Mouse (Mus musculus) brain, adult 10 weeks (tissue): Measurements from ENCODE around the gene Gm3727. TPM values are rescaled to one million over a fixed set of nuclear protein-coding genes. Genes with fewer than 3 reads are reported as not detected.

ENCODE experiments used
- polyA plus RNA-seq: library from polyadenylated mRNA; stranded (reverse); fragments of 350-450 nt; fragmentation: Illumina TruSeq; extraction: RNeasy Lipid Tissue Mini Kit (QIAGEN cat#74804); gene quantifications from one replicate; pipeline ENCODE4 v1.2.3, GENCODE M21; 2015; ENCODE audit warnings: low read depth, low replicate concordance

Gm3727 gene
- polyA plus RNA-seq: not detected

DNA sequence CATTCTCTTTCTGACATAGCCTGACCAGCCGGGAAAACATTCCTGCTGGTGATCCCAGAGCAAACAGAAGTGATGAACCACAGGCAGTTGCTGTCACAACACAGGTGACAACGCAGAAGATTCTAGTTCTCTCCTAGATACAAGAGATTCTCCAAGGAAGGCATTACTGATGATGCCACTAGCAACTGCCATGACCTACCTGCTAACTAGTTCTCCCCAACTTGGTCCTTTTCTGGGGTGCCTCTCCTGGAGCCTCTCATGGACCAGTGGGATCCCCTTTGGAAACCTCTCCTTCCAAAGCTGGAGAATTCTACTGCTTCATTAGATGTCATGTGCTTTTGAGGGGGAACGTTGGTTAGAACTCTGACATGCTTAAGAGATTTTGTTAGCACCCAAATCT lies at the start of gene Gm3727:
Gm3727 (minus strand) TSS at position 101 of the 400 bp plus-strand sequence.

Other genes starting within 250 kb of the Gm3727 start
- gene Gm10406, start 237.3 kb downstream of the Gm3727 start, polyA plus RNA-seq: 0.82 TPM
- gene Gm3685, start 219.7 kb downstream of the Gm3727 start, polyA plus RNA-seq: not detected
- 5.1 TPM for gene Gm3696, start 164.1 kb downstream of the Gm3727 start, polyA plus RNA-seq
- gene Gm6676, start 139.3 kb downstream of the Gm3727 start, polyA plus RNA-seq: not detected
- gene Gm3512, start 90.2 kb downstream of the Gm3727 start, polyA plus RNA-seq: 3.8 TPM
- gene Gm16434, start 70.2 kb downstream of the Gm3727 start, polyA plus RNA-seq: not detected
- gene Gm3739, start 50.3 kb upstream of the Gm3727 start, polyA plus RNA-seq: 1.5 TPM
- not detected for gene Gm5797, start 67.7 kb upstream of the Gm3727 start, polyA plus RNA-seq
- not detected for gene Gm8374, start 100.4 kb upstream of the Gm3727 start, polyA plus RNA-seq
- not detected for gene Gm3755, start 186.2 kb upstream of the Gm3727 start, polyA plus RNA-seq
- 1.0 TPM for gene Gm3752, start 219.0 kb upstream of the Gm3727 start, polyA plus RNA-seq